Mouse (Mus musculus) thymus, postnatal 4 days (tissue): ENCODE results near the gene Fmnl1.

Experiments
- DNase-seq: peaks from one replicate; pipeline ENCODE4 v3.0.0; 2021

Gene Fmnl1

DNA sequence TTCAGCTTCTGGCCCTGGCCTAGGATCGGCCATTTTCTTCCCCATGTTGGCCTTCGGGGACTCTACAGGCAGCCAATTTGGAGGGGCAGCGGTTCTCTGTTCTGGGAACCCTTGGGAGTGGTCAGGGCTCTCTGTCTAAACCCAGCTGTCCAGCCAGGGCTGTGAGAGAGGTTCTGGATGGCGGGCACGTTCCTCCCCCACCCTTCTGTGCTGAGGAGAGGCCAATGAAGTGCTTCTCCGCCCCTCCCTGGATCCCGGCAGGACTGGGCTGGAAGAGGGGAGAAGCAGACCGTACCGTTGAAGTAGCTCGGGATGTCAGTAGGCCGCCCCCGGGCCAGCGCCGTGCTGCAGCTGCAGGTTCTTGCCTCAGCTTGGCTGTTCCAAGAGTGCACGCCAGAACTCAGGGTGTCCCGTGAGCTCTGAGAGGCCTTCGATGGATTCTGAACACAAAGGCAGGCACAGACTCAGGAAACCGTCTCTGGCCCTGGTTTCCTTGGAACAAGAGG, 53.1 kb downstream of the Fmnl1 start:
- DNase-seq, result no peak

GRCm38 (mm10) chr11:103229608-103230007, 58.7 kb downstream of the Fmnl1 start:
- no peak for DNase-seq

DNA sequence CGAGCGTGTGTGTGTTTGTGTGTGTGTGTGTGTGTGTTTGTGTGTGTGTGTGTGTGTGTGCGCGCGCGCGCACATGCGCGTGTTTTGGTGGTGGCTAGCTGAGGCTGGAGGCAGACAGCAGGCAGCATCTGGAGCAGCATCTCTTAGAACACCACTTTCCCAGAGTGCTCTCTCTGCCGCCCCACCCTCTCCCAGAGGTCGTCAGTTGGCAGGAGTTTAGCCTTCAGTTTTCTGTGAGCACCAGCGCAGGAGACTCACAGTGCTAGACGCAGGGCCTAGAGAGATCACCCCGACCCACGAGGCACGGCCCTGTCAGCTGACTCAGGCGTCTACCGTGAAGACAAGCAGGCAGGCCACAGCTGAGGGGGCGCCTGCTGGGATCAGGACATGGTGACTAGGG, 59.7 kb downstream of the Fmnl1 start:
- DNase-seq, result no peak

GRCm38 (mm10) chr11:103231367-103231766, 60.5 kb downstream of the Fmnl1 start:
- DNase-seq, result no peak

DNA sequence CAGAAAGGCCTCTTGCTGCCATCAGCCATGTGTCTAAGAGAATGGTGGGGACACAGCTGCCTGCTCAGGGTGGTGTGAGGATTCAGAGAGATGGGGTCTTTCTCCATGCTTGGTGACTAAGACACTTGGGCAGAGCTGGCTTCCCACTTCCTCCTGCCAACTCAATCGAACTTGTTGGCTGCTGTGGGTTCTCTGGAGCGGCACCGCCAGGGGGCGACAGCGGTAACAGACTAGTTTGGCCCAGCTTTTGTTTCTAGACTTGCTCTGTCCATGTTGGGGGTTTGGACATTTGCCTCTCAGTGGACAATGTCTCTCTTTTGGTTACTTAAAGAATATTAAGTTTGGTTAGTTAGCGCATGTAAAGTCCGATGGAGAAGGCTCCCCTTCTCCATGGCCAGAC, 62.1 kb downstream of the Fmnl1 start:
- peak; percentile 94 for DNase-seq

DNA sequence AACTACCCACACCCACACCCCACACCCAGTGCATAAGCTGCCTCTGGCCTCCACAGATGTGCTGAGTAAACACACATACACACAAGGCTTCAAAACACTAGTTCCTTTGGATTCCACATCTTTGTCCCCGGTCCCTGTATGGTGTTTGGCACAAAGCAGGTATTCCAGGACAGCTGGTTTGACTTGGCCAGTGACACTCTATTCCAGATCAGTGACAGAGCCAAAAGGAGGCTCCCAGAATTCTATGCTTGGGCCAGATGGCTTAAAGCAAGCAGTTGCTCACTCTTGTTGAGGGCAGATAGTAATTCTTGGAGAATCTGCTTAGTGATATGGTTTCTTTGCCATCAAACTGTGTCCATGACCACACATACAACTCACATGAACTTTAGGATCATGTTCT, 63.5 kb downstream of the Fmnl1 start:
- no peak for DNase-seq

DNA sequence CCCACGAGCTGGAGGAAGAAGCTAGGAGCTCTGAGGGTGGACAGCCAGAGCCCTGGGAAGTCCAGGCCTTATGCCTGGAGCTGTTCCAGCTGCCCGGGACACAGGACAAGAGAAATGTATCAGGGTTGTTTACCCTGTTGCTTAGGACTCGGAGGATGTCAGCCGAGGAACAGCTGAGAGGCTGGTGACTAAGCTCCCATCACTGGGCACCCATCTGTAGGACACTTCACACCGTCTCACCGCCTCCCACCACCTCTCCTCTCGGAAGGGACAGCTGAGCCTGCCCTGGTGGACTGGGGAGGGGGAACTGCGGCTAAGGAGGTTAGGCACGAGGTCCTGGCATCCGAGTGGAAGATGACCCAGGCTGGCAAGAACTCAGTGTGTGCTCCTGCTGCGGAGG, 64.8 kb downstream of the Fmnl1 start:
- DNase-seq, result no peak

- DNase-seq, result no peak
Measured at GRCm38 (mm10) chr11:103236431-103236830, 65.5 kb downstream of the Fmnl1 start.

GRCm38 (mm10) chr11:103236903-103237302, 66.0 kb downstream of the Fmnl1 start:
- no peak for DNase-seq

DNA sequence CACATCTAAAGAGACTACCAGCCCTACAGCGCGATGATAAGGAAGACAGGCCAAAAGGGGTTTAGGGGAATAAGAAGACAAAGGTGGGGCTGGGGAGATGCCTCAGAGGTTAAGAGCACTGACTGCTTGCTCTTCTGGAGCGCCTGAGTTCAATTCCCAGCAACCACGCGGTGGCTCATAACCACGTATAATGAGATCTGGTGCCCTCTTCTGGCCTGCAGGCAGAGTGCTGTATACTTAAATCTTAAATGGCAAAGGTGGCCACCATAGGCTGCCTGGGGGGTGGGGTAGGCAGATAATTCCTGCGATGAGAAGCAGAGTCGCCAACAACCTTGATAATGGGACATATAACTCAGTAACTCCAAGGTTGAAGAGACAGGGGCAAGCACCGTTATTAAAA, 66.8 kb downstream of the Fmnl1 start:
- DNase-seq, result no peak

GRCm38 (mm10) chr11:103240740-103241139, 69.8 kb downstream of the Fmnl1 start:
- DNase-seq, result peak; percentile 50

GRCm38 (mm10) chr11:103244856-103245255, 73.9 kb downstream of the Fmnl1 start:
- DNase-seq, result no peak

DNA sequence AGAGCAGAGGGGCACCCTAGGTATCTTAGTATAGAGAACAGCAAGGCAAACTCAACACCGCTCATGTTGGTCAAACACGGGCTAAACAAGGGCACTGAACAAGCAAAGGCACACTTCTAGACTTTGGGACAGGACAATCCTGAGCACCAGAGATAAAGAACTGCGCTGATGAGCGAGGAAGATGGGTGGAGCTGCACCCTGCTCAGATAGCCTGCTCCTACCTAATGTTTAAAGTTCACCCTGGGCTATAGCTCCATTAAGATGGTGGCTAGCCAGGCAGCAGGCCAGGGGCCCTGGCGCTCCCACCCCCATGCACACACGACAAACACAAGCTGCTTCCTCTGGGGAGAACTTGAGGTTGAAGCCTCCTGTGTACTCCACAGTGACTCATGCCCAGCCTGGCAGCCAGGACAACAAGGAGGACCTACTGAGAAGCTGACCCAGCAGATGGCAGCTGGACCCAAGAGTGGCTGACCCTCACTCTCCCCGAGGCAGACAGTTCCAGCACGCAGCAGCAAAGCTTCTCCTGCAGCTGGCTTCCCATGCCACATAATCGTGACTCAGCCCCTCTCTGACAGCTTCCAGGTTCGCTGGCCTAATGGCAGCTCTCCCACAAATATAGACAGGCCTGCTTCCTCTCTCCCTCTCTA, 75.3 kb downstream of the Fmnl1 start:
- no peak for DNase-seq

GRCm38 (mm10) chr11:103246731-103247290, 75.9 kb downstream of the Fmnl1 start:
- DNase-seq, result no peak

GRCm38 (mm10) chr11:103247504-103248177, 76.7 kb downstream of the Fmnl1 start:
- DNase-seq, result no peak
